Mouse (Mus musculus) megakaryocyte progenitor cell, adult 5-6 weeks (primary cell): Measurements from ENCODE around the gene Lmf1. TPM values are rescaled to one million over a fixed set of nuclear protein-coding genes. Genes with fewer than 3 reads are reported as not detected.

Source experiments
- ATAC-seq: replicated peaks from 2 replicates; pipeline ENCODE4 v1.8.0; 2016; ENCODE audit warnings: mild to moderate bottlenecking, moderate TSS enrichment, inconsistent platforms; ENCODE audit not compliant: poor library complexity
- total RNA-seq, 2 experiments: library from RNA; stranded (forward) in 1 of 2; stranded (reverse) in 1 of 2; fragments of 157-497, 149-512 nt in 1 of 2; fragments of 200-1000 nt in 1 of 2; gene quantifications; 2 replicates each; pipeline versions ENCODE4 v1.2.3 to v1.2.4; 2015 to 2017

Gene Lmf1
- total RNA-seq, 2 experiments from 2014 or later = 11.7 to 25.6 TPM

GRCm38 (mm10) chr17:25597537-25597936 is 18.7 kb downstream of the Lmf1 start:
- 0 out of 2 replicates have a peak, but pooled peaks have one; percentile 26 for ATAC-seq

- ATAC-seq = 0 out of 2 replicates have a peak, but pooled peaks have one; percentile 29
These were observed 23.5 kb downstream of the Lmf1 start for GRCm38 (mm10) chr17:25602366-25602765.

DNA sequence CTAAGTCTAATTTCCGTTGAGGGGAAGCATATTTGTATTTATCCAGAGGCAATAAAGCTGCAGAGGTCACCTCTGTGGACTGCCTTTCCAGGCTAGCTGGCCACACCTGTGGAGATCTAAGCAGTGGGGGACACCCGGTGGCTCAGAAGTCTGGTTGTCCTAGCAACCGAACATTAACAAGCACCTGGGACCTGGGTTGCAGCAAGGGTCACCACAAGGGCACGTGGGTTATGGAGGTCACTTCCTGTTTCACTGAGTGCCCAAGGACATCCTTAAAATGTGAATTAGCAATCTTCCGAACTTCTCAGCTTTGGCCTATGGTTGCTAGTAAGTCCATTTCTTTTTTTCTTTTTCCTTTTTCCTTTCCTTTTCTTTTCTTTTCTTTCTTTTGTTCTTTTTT is 25.3 kb downstream of the Lmf1 start:
- no peak; the same call in 1 of the 2 replicates for ATAC-seq

DNA sequence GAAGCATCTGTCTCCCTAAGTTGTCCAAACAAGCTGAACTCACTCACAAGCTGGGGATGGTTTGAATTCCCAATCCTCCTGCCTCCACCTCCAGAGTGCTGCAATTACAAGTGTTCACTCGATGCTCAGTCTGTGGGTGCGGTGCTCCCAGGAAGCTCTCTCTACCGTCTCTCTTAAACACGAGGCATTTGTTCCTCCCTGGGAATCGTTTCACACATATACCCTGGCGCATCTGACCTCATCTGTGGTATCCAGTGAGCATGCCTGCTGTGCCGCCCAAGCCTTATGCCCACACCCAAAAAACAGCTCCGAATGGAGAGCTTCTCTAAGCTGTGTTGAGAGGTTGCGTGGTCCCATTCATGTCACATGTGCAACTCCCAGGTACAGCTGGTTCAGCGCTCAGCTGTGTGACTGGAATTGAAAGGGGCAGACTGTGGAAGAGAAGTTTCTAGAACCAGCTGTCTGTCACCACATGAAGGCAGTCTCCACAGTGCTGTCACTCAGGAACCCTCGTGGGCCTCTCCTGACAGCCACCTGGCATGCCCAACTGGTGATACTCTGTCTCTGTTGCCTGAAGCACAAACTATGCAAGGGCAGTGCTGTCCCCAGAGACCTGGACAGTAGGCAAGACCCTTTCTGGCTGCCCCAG is 29.4 kb downstream of the Lmf1 start:
- no peak for ATAC-seq

DNA sequence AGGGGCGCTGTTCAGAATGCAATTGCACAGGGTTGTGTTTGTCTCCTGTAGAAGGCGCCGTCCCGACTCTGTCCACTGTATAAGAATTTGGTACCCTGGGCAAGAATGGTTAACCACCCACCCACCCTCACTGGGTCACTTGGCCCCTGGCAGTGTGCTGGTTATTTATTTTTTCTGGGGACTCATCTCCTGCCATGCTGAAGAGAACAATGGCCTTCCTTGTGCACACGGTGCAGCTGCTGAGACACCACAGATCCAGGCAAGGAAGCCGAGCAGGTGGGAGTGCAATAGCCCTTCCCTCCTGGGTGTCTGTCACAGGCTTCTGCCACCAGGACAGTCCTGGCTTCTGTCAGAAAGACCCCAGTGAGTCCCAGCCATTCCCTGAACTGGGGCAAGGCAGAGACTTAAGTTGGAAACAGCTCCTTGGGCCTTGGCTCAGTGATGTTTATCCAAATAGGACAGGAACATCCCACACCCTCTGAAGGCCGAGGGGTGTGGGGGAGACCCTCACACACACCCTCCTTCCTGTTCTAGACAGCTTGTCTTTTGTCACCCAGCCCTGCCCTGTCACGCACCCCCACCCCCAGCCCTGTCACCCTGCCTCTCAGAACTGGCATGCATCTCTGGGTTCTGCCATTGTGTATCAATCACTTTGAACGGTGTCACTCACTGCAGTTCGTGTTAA is 30.1 kb downstream of the Lmf1 start:
- ATAC-seq = no peak

DNA sequence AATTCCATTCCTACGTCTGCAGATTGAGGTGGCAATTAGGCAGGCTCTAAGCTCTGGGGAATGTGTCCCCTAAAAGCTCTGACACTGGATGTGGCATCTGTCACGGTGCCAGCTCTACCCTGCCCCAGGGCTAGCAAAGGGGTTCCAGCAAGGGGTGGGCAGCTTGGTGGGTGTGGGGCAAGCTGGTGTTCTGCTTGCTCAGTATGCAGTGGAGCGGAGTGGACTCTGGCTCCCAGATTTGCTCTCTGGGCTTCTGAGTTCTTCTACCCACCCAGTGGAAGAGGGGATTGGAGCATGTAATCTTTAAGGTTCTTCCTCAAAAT is 30.6 kb downstream of the Lmf1 start:
- ATAC-seq = no peak

DNA sequence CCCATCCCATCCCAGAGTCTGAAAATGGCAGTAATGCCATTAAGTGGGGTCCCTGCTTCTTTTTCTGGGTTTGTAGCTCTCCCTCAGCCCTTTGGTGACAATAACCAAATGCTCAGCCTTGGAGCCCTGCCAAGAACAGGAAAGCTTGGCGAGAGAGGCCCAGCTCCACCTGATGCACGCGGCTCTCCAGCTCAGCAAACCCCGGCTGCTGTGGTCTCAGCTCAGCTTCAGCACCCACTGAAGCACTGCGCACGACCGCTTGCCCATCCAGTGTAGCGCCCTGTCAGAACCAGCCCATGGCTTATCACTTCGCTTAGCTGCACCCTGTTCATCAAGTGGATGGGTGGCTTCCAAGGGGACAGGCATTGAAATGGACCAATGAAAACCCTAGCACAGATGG is 31.3 kb downstream of the Lmf1 start:
- no peak for ATAC-seq

DNA sequence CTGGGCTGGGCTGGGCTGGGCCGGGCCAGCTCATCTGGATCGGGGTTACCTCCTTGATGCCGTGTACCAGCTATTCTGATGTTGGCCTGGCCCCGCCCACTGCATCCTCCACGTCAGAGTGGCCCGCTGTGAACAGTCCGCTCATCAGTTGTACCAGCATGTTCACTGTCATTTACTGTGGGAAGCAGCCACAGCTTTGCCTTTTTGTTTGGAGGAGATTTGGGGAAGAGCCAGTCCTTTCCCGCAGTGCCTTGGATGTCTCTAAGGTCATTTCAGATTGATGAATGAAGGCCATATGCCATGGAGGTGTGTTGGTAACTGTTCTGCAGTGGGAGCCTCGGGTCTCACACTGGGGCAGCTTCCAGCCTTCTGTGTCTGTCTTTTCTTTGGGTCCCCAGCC is 33.7 kb downstream of the Lmf1 start:
- ATAC-seq = no peak

- no peak for ATAC-seq
These were observed 34.4 kb downstream of the Lmf1 start for GRCm38 (mm10) chr17:25613323-25613722.

GRCm38 (mm10) chr17:25614723-25615510 is 36.0 kb downstream of the Lmf1 start:
- no peak for ATAC-seq

- no peak for ATAC-seq
These were observed 39.7 kb downstream of the Lmf1 start for GRCm38 (mm10) chr17:25618508-25619056.

- no peak for ATAC-seq
These were observed 44.6 kb downstream of the Lmf1 start for GRCm38 (mm10) chr17:25623441-25623840.

GRCm38 (mm10) chr17:25623935-25624334 is 45.0 kb downstream of the Lmf1 start:
- ATAC-seq = no peak

DNA sequence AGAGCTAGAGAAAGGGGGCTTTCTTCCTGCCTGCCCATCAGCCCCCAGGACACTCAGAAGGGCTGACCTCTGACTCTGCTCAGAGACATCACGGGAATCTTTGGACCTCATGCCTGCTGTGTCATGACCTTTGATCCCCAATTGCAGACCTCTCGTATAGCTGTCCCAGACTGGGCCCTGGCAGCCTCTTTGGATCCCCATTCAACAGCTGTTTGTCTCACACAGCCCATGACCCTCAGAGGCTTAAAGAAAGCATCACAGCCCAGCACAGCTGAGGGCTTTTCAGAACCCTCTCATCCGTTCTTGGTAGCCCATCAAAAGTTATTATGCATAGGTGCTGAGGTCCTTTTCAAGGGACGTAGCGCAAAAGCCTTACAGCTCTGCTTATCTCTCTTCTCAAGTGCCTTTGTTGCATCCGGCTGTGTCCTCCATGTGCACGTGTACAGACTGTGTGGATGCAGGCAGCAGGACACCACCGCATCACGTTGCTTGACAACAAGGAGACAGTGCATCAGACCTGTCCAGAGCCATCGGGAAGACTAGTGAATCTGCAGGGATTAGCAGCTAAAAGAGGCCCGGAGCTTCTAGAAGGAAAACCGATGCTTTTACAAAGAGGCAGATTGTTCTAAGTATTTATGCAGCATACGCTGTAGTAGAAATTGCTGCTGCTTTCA is 45.7 kb downstream of the Lmf1 start:
- no peak for ATAC-seq

- no peak for ATAC-seq
These were observed 46.4 kb downstream of the Lmf1 start for GRCm38 (mm10) chr17:25625282-25625681.

GRCm38 (mm10) chr17:25626196-25627043 is 47.5 kb downstream of the Lmf1 start:
- no peak for ATAC-seq

DNA sequence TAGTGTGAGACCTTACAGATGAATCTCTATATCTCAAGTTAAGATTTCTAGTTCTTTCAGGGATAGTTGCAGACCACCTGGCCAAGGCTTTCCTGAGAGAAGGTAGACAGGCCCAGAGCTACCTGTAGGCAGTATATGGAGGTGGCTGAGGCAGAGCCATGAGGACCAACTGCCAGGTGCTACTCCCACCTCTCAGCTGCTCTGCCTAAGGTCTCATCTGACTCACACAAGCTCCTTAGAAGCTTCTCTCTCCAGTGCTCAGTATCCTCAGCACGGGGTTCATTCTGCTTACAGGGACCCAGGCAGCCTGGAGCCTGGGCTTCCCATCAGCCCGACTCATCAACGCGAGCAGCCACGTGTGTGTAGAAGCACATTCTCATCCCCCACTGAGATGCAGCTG is 51.4 kb downstream of the Lmf1 start:
- ATAC-seq = no peak

GRCm38 (mm10) chr17:25634070-25634469 is 55.2 kb downstream of the Lmf1 start:
- ATAC-seq = no peak

GRCm38 (mm10) chr17:25635387-25635786 is 56.5 kb downstream of the Lmf1 start:
- no peak for ATAC-seq

DNA sequence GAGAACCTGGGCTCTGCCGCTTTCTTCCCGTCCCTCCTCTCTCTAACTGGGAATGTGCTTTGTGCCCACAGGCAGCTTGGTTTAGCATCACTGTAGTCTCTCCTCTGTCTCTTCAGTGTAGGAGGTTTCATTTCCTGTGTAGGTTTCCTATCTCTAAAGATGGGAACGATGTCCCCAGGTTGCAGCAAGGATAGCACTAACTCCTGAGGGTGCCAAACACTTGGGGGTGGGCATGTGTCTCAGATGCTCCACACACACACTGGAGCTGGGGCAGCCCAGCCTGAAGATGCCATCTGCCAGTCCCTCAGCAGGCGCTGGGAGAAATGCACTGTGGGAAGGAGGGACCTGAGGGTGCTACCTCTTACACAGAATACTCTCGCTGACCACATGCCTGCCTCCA is 56.9 kb downstream of the Lmf1 start:
- ATAC-seq = no peak
